Mouse (Mus musculus) liver, embryonic 13.5 days (tissue): ENCODE measurements around the gene Plcd4. TPM values are rescaled to one million over a fixed set of nuclear protein-coding genes. Genes with fewer than 3 reads are reported as not detected.

Source experiments
- ATAC-seq: fragments of 200-750 bp; cut with Nextera tagmentation; 2 replicates; pipeline ENCODE4 v1.8.0; 2017; ENCODE audit warnings: low read depth, mild to moderate bottlenecking, moderate number of reproducible peaks, moderate library complexity
- DNase-seq: peaks from one replicate; pipeline ENCODE4 v3.0.0; 2022
- H3K27ac ChIP-seq: fragments of 300-500 bp; sonication (generic); 2 replicates; pipeline ENCODE4 v1.5.1; 2015; ENCODE audit warnings: moderate library complexity, mild to moderate bottlenecking, inconsistent platforms
- H3K27me3 ChIP-seq: fragments of 300-500 bp; sonication (generic); 2 replicates; pipeline ENCODE4 v1.6.1; 2015; ENCODE audit warnings: mild to moderate bottlenecking, inconsistent platforms
- H3K36me3 ChIP-seq: fragments of 300-500 bp; sonication (generic); 2 replicates; pipeline ENCODE4 v1.6.1; 2015; ENCODE audit warnings: mild to moderate bottlenecking, inconsistent platforms
- H3K4me1 ChIP-seq: fragments of 300-500 bp; sonication (generic); replicated peaks from 2 replicates; pipeline ENCODE4 v1.6.1; 2015; ENCODE audit warnings: inconsistent platforms
- H3K4me2 ChIP-seq: fragments of 300-500 bp; sonication (generic); 2 replicates; pipeline ENCODE4 v1.6.1; 2015; ENCODE audit warnings: inconsistent platforms, mild to moderate bottlenecking, moderate library complexity
- H3K4me3 ChIP-seq: fragments of 300-500 bp; sonication (generic); replicated peaks from 2 replicates; pipeline ENCODE4 v1.5.1; 2015; ENCODE audit warnings: mild to moderate bottlenecking, inconsistent platforms
- H3K9ac ChIP-seq: fragments of 300-500 bp; sonication (generic); 2 replicates; pipeline ENCODE4 v1.6.1; 2015; ENCODE audit warnings: mild to moderate bottlenecking, inconsistent platforms
- H3K9me3 ChIP-seq: fragments of 300-500 bp; sonication (generic); replicated peaks from 2 replicates; pipeline ENCODE4 v1.6.1; 2016; ENCODE audit warnings: inconsistent platforms
- WGBS: fragments of 180-500 bp; shearing (Covaris S2); methylation state at CpG from one replicate; pipeline ENCODE4 v1.1.7; 2015; ENCODE audit not compliant: insufficient replicate concordance; 5-methylcytosine and 5-hydroxymethylcytosine counted together
- microRNA-seq: library from miRNA; unstranded; fragments of <30 nt; microRNA quantifications from one replicate; pipeline ENCODE4, GENCODE M21; 2016
- polyA plus RNA-seq: library from polyadenylated mRNA; unstranded; fragments of >200 nt; fragmentation: Nextera tagmentation; extraction: Ambion mirVana; gene quantifications from 2 replicates; pipeline ENCODE4 v1.2.1, GENCODE M21; 2015

Plcd4 gene
- polyA plus RNA-seq, 1 experiment from 2014 or later: 0.02 TPM

DNA sequence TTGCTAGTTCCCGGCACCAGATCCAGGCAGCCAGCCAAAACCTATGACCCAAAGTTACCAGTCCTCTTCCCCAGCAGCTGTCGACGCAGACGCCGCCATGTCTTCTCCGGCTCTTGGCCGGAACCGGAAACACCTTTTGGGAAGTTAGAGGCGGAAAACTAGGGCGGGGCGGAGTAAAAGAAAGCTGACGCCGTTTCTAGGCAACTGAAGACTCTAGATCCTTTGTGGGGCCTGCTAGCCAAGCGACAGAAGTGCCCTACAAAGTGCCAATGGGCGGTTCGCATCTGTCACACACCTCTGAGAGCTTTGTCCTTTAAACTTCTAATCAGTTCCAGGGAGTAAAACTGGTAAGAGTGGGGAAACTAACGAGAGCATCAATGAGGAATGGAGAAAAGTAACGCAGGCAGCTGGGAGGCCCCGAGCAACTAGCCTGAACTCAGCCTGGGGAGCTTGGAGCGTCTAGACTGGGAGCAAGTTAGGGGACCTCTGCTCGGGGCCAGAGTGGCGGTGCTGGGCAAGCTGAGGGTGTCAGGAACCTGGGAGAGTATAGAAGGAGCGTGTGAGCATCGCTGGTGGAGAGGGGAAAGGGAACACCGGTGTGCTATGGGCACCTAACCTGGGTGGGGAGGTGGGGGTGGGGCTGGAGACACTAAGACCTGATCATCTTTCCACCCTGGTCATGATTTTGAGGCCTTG, 58.7 kb downstream of the Plcd4 start, which contains the start of the genes Rnf25 and Stk36:
TSS of gene Rnf25 (minus strand) at position 131 of the 696 bp plus-strand sequence.
TSS of gene Stk36 (plus strand) at position 179 of the 696 bp plus-strand sequence.
- Histone ChIP-seq H3K36me3 (peaks cover 22% of the 10 kb centered on the region), H3K9ac (peak within 1 kb of the TSS; percentile 82), H3K27ac (0 out of 2 replicates have a peak within 1 kb of the TSS, but pooled peaks have one; percentile 8), H3K4me2 (peak within 1 kb of the TSS; percentile 80), H3K4me1 (peaks cover 20% of the 10 kb centered on the region), H3K4me3 (peak within 1 kb of the TSS; percentile 81), H3K9me3 (no peaks in the 10 kb centered on the region), H3K27me3 (no peaks in the 10 kb centered on the region)
- ATAC-seq: peak; percentile 85
- 15% methylated on average over 25 of the region's 25 CpGs for WGBS
- DNase-seq: peak; percentile 70

Small RNA genes within 50 kb of the gene (microRNA-seq; reads per million reads assigned to microRNA genes)
- not detected for gene Gm25035

Other genes with a start within 250 kb of the Plcd4 start
- 15.9 and 18.0 TPM in 2 replicates for gene Tmbim1, start 237.3 kb upstream of the Plcd4 start, polyA plus RNA-seq
- gene Catip, start 180.8 kb upstream of the Plcd4 start, polyA plus RNA-seq: 0.08 and 0.13 TPM in 2 replicates
- 9.6 and 10.0 TPM in 2 replicates for gene Slc11a1, start 167.7 kb upstream of the Plcd4 start, polyA plus RNA-seq
- 33.1 and 35.6 TPM in 2 replicates for gene Ctdsp1, start 151.4 kb upstream of the Plcd4 start, polyA plus RNA-seq
- 0.62 and 0.90 TPM in 2 replicates for gene Vil1, start 133.5 kb upstream of the Plcd4 start, polyA plus RNA-seq
- 40.6 and 50.6 TPM in 2 replicates for gene Cnot9, start 36.8 kb upstream of the Plcd4 start, polyA plus RNA-seq
- gene Usp37, start 1.4 kb downstream of the Plcd4 start, polyA plus RNA-seq: 13.6 and 16.6 TPM in 2 replicates
- 1.8 TPM in 2 replicates for gene Zfp142, start 45.4 kb downstream of the Plcd4 start, polyA plus RNA-seq
- 13.8 and 14.3 TPM in 2 replicates for gene Bcs1l, start 45.4 kb downstream of the Plcd4 start, polyA plus RNA-seq
- gene Rnf25, start 58.5 kb downstream of the Plcd4 start, polyA plus RNA-seq: 12.9 and 13.7 TPM in 2 replicates
- gene Stk36, start 58.6 kb downstream of the Plcd4 start, polyA plus RNA-seq: 0.50 and 0.58 TPM in 2 replicates
- 5.7 and 9.2 TPM in 2 replicates for gene Ttll4, start 118.9 kb downstream of the Plcd4 start, polyA plus RNA-seq
- gene Cyp27a1, start 170.7 kb downstream of the Plcd4 start, polyA plus RNA-seq: 2.6 and 3.2 TPM in 2 replicates
- gene Prkag3, start 206.3 kb downstream of the Plcd4 start, polyA plus RNA-seq: 0.05 and 0.12 TPM in 2 replicates
- gene Wnt6, start 229.0 kb downstream of the Plcd4 start, polyA plus RNA-seq: 0.15 and 0.41 TPM in 2 replicates
- gene Wnt10a, start 248.6 kb downstream of the Plcd4 start, polyA plus RNA-seq: not detected in 2 replicates